Mouse (Mus musculus) forebrain, postnatal 0 days (tissue): ENCODE data around the gene Mapk11. TPM values are rescaled to one million over a fixed set of nuclear protein-coding genes. Genes with fewer than 3 reads are reported as not detected.
A peak's percentile ranks its signal among the peaks of the same experiment; 100 is the strongest.

Experiments used
- ATAC-seq: fragments of 200-750 bp; cut with Nextera tagmentation; 2 replicates; pipeline ENCODE4 v1.8.0; 2017; ENCODE audit warnings: mild to moderate bottlenecking, moderate library complexity
- DNase-seq: peaks from one replicate; pipeline ENCODE4 v3.0.0-alpha.2; 2015
- H3K27ac ChIP-seq: fragments of 300-500 bp; sonication (generic); 2 replicates; pipeline ENCODE4 v1.5.1; 2014; ENCODE audit warnings: low read depth, mild to moderate bottlenecking, antibody characterized with exemption, low read length, moderate library complexity, mixed read lengths
- H3K27me3 ChIP-seq: fragments of 300-500 bp; sonication (generic); 2 replicates; pipeline ENCODE4 v1.6.1; 2014; ENCODE audit warnings: mild to moderate bottlenecking, low read length, mixed read lengths; ENCODE audit not compliant: insufficient read depth
- H3K36me3 ChIP-seq: fragments of 300-500 bp; sonication (generic); 2 replicates; pipeline ENCODE4 v1.6.1; 2014; ENCODE audit warnings: mild to moderate bottlenecking, moderate library complexity; ENCODE audit not compliant: insufficient read depth
- H3K4me1 ChIP-seq: fragments of 300-500 bp; sonication (generic); 2 replicates; pipeline ENCODE4 v1.6.1; 2014; ENCODE audit warnings: antibody characterized with exemption; ENCODE audit not compliant: insufficient read depth
- H3K4me2 ChIP-seq: fragments of 300-500 bp; sonication (generic); 2 replicates; pipeline ENCODE4 v1.6.1; 2014; ENCODE audit warnings: low read depth, mild to moderate bottlenecking, moderate library complexity
- H3K4me3 ChIP-seq: fragments of 300-500 bp; sonication (generic); 2 replicates; pipeline ENCODE4 v1.5.1; 2014; ENCODE audit warnings: low read depth, low read length, mixed read lengths
- H3K9ac ChIP-seq: fragments of 300-500 bp; sonication (generic); 2 replicates; pipeline ENCODE4 v1.6.1; 2014; ENCODE audit warnings: mild to moderate bottlenecking
- H3K9me3 ChIP-seq: fragments of 300-500 bp; sonication (generic); 2 replicates; pipeline ENCODE4 v1.6.1; 2016; ENCODE audit warnings: low read length
- CTCF ChIP-seq: sonication (generic); IDR thresholded peaks from 2 replicates; pipeline ENCODE4 v1.5.1; 2016; ENCODE audit warnings: antibody characterized with exemption, control low read depth, low read depth
- WGBS: fragments of 180-500 bp; shearing (Covaris S2); extraction: QIAGEN DNeasy Blood & Tissue Kit; methylation state at CpG from one replicate; pipeline ENCODE4 v1.1.7; 2014; 5-methylcytosine and 5-hydroxymethylcytosine counted together
- polyA plus RNA-seq: library from polyadenylated mRNA; unstranded; fragments of >200 nt; fragmentation: Nextera tagmentation; extraction: Ambion mirVana; gene quantifications from 2 replicates; pipeline ENCODE4 v1.2.1, GENCODE M21; 2015
- total RNA-seq: library from RNA; depleted of rRNA; stranded (reverse); fragments of >200 nt; gene quantifications from 2 replicates; pipeline ENCODE4 v1.2.3, GENCODE M21; 2014

Gene Mapk11
- total and polyA plus RNA-seq, 2 experiments from 2014 or later, result 21.3 to 35.2 TPM

DNA sequence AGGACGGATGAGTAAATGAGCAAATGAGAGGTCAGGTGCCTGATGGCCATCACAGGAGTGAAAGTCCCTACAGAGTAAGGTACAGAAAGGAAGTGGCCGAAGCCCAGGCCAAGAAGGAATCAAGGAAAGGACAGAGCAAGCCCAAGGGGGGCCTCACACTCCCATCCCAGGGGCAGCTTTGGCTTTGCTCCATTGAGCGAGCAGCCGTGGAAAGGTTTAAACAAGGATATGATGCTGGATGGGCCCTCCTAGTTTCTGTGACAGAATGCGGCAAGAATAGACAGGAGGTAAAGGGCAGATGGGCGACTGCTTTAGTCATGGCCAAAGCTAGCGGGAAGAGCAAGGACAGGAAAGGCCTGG lies 11.4 kb downstream of the Mapk11 start:
- WGBS, result 96% methylated on average over 7 of the region's 7 CpGs
- no peak overlapping the region for H3K27ac ChIP-seq
- TF ChIP-seq CTCF, result no peak
- no peak overlapping the region for H3K4me3 ChIP-seq
- H3K27me3 ChIP-seq, result peaks cover 5% of the 10 kb centered on the region; the same call in 1 of the 2 replicates
- H3K9me3 ChIP-seq, result no peaks in the 10 kb centered on the region
- no peak overlapping the region for H3K9ac ChIP-seq
- DNase-seq, result no peak
- ATAC-seq, result no peak
- 0 out of 2 replicates have a peak, but pooled peaks cover 7% of the 10 kb centered on the region for H3K4me1 ChIP-seq
- H3K36me3 ChIP-seq, result no peaks in the 10 kb centered on the region
- H3K4me2 ChIP-seq, result no peak overlapping the region

DNA sequence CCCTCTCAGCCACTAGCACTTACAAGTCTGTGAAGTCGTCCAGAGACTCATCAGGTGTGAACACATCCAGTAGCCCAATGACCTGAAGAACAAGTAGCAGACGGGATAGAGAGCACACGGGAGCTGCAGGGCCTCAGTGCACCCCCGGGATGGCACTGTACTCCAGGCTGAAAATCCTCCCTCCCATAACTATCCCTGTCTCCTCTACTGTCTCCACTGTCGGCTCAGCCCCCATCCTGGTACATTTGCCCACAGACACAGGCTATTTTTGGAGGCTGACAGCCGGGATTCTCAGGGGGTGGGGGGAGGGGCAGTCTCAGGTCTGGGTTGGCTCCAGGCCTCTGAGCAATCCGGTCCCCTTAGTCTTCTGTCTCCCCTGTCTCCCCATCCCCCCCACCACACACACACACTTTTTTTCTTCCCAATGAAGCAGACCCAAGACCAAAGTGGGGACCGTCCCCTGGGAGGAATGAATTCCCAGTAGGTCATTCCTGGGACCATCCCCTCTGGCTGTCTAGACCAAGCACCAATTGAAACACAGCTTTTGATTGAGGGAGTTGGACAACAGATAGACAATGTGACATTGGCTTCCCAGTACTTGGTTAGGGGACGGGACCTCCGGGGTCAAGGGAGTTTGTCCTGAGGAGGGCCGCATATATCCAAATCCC lies 11.9 kb downstream of the Mapk11 start:
- 74% methylated on average over 11 of the region's 11 CpGs for WGBS
- DNase-seq, result no peak
- peaks cover 5% of the 10 kb centered on the region; the same call in 1 of the 2 replicates for H3K27me3 ChIP-seq
- no peak overlapping the region for H3K27ac ChIP-seq
- H3K4me2 ChIP-seq, result no peak overlapping the region
- no peak overlapping the region for H3K4me3 ChIP-seq
- no peaks in the 10 kb centered on the region for H3K9me3 ChIP-seq
- no peaks in the 10 kb centered on the region for H3K36me3 ChIP-seq
- no peak for TF ChIP-seq CTCF
- 0 out of 2 replicates have a peak, but pooled peaks cover 7% of the 10 kb centered on the region for H3K4me1 ChIP-seq
- ATAC-seq, result no peak
- no peak overlapping the region for H3K9ac ChIP-seq

GRCm38 (mm10) chr15:89136461-89137155 lies 12.8 kb downstream of the Mapk11 start:
- Histone ChIP-seq H3K4me3 (no peak overlapping the region), H3K27me3 (peaks cover 5% of the 10 kb centered on the region; the same call in 1 of the 2 replicates), H3K4me1 (0 out of 2 replicates have a peak, but pooled peaks cover 7% of the 10 kb centered on the region), H3K9ac (no peak overlapping the region), H3K9me3 (no peaks in the 10 kb centered on the region), H3K4me2 (no peak overlapping the region), H3K36me3 (peaks cover 4% of the 10 kb centered on the region; the same call in 1 of the 2 replicates), H3K27ac (no peak overlapping the region)
- no peak for ATAC-seq
- WGBS, result 95% methylated on average over 5 of the region's 5 CpGs
- no peak for DNase-seq
- TF ChIP-seq CTCF, result no peak

DNA sequence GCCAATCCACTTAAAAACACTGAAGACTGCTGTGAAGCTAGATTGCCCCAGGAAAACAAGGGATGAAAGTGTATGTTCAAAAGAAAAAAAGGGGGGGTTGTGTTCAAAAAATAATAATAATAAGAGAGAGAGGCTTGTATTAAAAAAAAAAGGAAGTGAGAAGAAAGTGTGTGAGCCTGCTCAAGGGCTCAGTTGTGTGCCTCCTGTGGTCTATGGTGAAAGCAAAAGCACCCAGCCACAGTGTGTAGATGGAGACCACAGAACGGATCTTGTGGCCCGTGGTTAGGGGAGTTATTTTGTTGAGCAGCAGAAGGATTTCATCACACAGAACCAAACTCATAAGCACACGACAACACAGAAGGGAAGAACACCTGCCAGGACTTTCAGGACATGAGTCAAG lies 18.1 kb downstream of the Mapk11 start:
- no peak overlapping the region for H3K4me3 ChIP-seq
- WGBS, result 89% methylated on average over 3 of the region's 3 CpGs
- H3K27me3 ChIP-seq, result no peaks in the 10 kb centered on the region
- H3K4me1 ChIP-seq, result peaks cover 7% of the 10 kb centered on the region; the same call in 1 of the 2 replicates
- ATAC-seq, result no peak
- H3K27ac ChIP-seq, result no peak overlapping the region
- no peaks in the 10 kb centered on the region for H3K9me3 ChIP-seq
- no peak overlapping the region for H3K9ac ChIP-seq
- no peak for TF ChIP-seq CTCF
- H3K36me3 ChIP-seq, result peaks cover 4% of the 10 kb centered on the region; the same call in 1 of the 2 replicates
- no peak for DNase-seq
- no peak overlapping the region for H3K4me2 ChIP-seq

DNA sequence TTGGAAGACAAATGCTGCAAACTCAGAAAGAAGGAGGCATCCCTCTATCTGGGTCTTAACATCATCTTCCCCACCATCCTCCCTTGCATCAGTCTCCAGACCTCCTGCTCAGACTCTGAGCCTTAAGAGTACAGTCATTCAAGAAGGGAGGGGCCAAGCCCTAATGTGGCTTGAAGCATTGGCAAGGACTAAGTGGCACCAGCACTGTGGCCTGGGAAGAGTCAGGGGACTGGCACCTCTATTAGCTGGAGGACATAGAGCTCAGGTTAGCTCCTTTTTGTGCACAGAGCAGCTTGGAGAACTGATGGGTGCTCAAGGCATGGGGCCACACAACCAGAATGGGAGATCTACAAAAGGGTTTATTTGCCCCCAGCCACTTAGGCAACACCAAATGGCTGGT lies 19.2 kb downstream of the Mapk11 start:
- Histone ChIP-seq H3K4me3 (no peak overlapping the region), H3K36me3 (peaks cover 8% of the 10 kb centered on the region; the same call in 1 of the 2 replicates), H3K9ac (no peak overlapping the region), H3K9me3 (no peaks in the 10 kb centered on the region), H3K4me2 (no peak overlapping the region), H3K27me3 (no peaks in the 10 kb centered on the region), H3K27ac (no peak overlapping the region), H3K4me1 (peaks cover 7% of the 10 kb centered on the region; the same call in 1 of the 2 replicates)
- DNase-seq (no peak), ATAC-seq (no peak)
- no peak for TF ChIP-seq CTCF

GRCm38 (mm10) chr15:89128382-89129350 lies 20.8 kb downstream of the Mapk11 start, which contains the start of gene Hdac10:
Gene Hdac10 (minus strand): TSS chr15:89128700.
- peak; percentile 90 for ATAC-seq
- Histone ChIP-seq H3K4me1 (peaks cover 10% of the 10 kb centered on the region), H3K4me2 (peak within 1 kb of the TSS; percentile 84), H3K36me3 (peaks cover 13% of the 10 kb centered on the region; the same call in 1 of the 2 replicates), H3K27ac (peak within 1 kb of the TSS; percentile 70), H3K4me3 (peak within 1 kb of the TSS; percentile 47), H3K27me3 (no peaks in the 10 kb centered on the region), H3K9me3 (no peaks in the 10 kb centered on the region), H3K9ac (peak within 1 kb of the TSS; percentile 56)
- TF ChIP-seq CTCF, result peak; percentile 95
- WGBS, result 4% methylated on average over 36 of the region's 36 CpGs
- peak; percentile 87 for DNase-seq
